Mouse (Mus musculus): ENCODE results near the gene Rwdd4a. TPM values are rescaled to one million over a fixed set of nuclear protein-coding genes. Genes with fewer than 3 reads are reported as not detected.

The Rwdd4a gene
- polyA plus RNA-seq, 1 experiment from 2014 or later: 37.1 TPM

DNA sequence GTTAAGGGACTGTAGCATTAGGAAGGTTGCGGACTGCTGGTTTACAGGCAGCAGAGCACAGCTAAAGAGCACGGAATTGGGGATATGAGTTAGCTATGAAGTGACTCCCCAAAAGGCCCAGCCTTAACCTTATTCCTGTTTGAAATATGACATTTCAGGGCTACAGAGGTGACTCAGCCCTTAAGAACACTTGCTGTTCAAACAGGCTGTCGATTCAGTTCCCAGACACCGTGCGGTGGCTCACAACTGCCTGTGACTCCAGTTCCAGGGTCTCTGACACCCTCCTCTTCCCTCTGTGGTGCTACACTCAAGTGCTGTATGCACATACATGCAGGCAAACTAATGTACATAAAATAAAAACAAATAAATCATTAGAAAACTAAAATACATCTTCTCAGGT is 55.2 kb downstream of the Rwdd4a start:
- no peaks in the 10 kb centered on the region for H3K4me1 ChIP-seq (replicated peaks; ENCODE audit: control insufficient read depth, insufficient read depth)
- no peaks in the 10 kb centered on the region for H3K27me3 ChIP-seq (ENCODE audit: control insufficient read depth, insufficient read depth, low read length)
- ATAC-seq (ENCODE audit: low FRiP score, low TSS enrichment) (no peak), DNase-seq (ENCODE audit: low spot score) (no peak)
- no peak for TF ChIP-seq EP300 (optimal IDR thresholded peaks at IDR 0.05)
- TF ChIP-seq CTCF (IDR thresholded peaks at IDR 0.05; ENCODE audit: low read depth): no peak
- no peak overlapping the region for H3K4me3 ChIP-seq (ENCODE audit: low read depth, low read length)
- no peak overlapping the region for H3K9ac ChIP-seq (ENCODE audit: low read length)
- no peak overlapping the region for H3K4me2 ChIP-seq (replicated peaks; ENCODE audit: low read depth)
- H3K36me3 ChIP-seq (ENCODE audit: control insufficient read depth, insufficient read depth, low read length): no peaks in the 10 kb centered on the region
- 76% methylated on average over 5 of the region's 5 CpGs for WGBS
- H3K27ac ChIP-seq (replicated peaks): no peak overlapping the region
- no peaks in the 10 kb centered on the region for H3K9me3 ChIP-seq (ENCODE audit: control insufficient read depth, low read length)

GRCm38 (mm10) chr8:47590400-47590799 is 56.9 kb downstream of the Rwdd4a start:
- Histone ChIP-seq H3K9ac (ENCODE audit: low read length) (no peak overlapping the region), H3K4me2 (replicated peaks; ENCODE audit: low read depth) (no peak overlapping the region), H3K27ac (replicated peaks) (no peak overlapping the region), H3K4me1 (replicated peaks; ENCODE audit: control insufficient read depth, insufficient read depth) (no peaks in the 10 kb centered on the region), H3K4me3 (ENCODE audit: low read depth, low read length) (no peak overlapping the region), H3K27me3 (ENCODE audit: control insufficient read depth, insufficient read depth, low read length) (no peaks in the 10 kb centered on the region), H3K9me3 (ENCODE audit: control insufficient read depth, low read length) (no peaks in the 10 kb centered on the region), H3K36me3 (ENCODE audit: control insufficient read depth, insufficient read depth, low read length) (no peaks in the 10 kb centered on the region)
- no peak for DNase-seq (ENCODE audit: low spot score)
- ATAC-seq (ENCODE audit: low FRiP score, low TSS enrichment): no peak
- TF ChIP-seq CTCF (IDR thresholded peaks at IDR 0.05; ENCODE audit: low read depth) (no peak), EP300 (optimal IDR thresholded peaks at IDR 0.05) (no peak)
- 77% methylated on average over 10 of the region's 10 CpGs for WGBS

DNA sequence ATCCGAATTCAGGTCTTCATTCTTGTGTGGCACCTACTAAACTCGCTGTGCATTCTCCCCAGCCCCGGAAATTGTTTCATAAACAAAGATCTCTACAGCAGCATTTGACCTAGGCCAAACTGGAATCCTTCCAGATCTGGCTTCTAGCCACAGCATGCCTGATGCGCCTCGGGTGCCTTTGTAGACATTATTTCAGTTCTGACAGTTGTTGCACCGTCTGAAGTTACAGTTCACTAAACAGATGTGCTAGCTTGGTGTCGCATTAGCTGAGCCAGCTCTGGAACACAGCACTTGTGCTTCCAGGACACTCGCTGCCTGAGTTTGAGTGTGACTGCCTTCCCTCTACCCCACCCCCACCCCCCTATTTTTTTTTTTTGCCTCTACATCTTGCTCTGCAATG is 67.2 kb downstream of the Rwdd4a start:
- Histone ChIP-seq H3K27me3 (ENCODE audit: control insufficient read depth, insufficient read depth, low read length) (no peaks in the 10 kb centered on the region), H3K4me1 (replicated peaks; ENCODE audit: control insufficient read depth, insufficient read depth) (no peaks in the 10 kb centered on the region), H3K4me2 (replicated peaks; ENCODE audit: low read depth) (no peak overlapping the region), H3K4me3 (ENCODE audit: low read depth, low read length) (no peak overlapping the region), H3K9ac (ENCODE audit: low read length) (no peak overlapping the region), H3K9me3 (ENCODE audit: control insufficient read depth, low read length) (no peaks in the 10 kb centered on the region), H3K36me3 (ENCODE audit: control insufficient read depth, insufficient read depth, low read length) (no peaks in the 10 kb centered on the region), H3K27ac (replicated peaks) (no peak overlapping the region)
- DNase-seq (ENCODE audit: low spot score) (no peak), ATAC-seq (ENCODE audit: low FRiP score, low TSS enrichment) (no peak)
- WGBS: 48% methylated on average over 8 of the region's 8 CpGs
- TF ChIP-seq EP300 (optimal IDR thresholded peaks at IDR 0.05) (no peak), CTCF (IDR thresholded peaks at IDR 0.05; ENCODE audit: low read depth) (no peak)

Small RNA genes within 50 kb of the gene (microRNA-seq; reads per million reads assigned to microRNA genes)
- not detected for gene Gm27409

Other genes starting within 250 kb of the Rwdd4a start
- 5.1 and 5.7 TPM in 2 replicates for gene Stox2, start 87.3 kb upstream of the Rwdd4a start, polyA plus RNA-seq (2015; fragmentation: Nextera tagmentation; extraction: Ambion mirVana)
- 14.8 and 14.9 TPM in 2 replicates for gene Trappc11, start 194 bp upstream of the Rwdd4a start, polyA plus RNA-seq (2015; fragmentation: Nextera tagmentation; extraction: Ambion mirVana)
- gene Ing2, start 141.9 kb downstream of the Rwdd4a start, polyA plus RNA-seq (2015; fragmentation: Nextera tagmentation; extraction: Ambion mirVana): 9.9 and 12.8 TPM in 2 replicates
- 13.0 and 13.1 TPM in 2 replicates for gene Cdkn2aip, start 180.3 kb downstream of the Rwdd4a start, polyA plus RNA-seq (2015; fragmentation: Nextera tagmentation; extraction: Ambion mirVana)

Measured in stomach, postnatal 0 days (tissue).